ENCODE assay signal across 12 mouse cellular contexts in the genomic region with DNA sequence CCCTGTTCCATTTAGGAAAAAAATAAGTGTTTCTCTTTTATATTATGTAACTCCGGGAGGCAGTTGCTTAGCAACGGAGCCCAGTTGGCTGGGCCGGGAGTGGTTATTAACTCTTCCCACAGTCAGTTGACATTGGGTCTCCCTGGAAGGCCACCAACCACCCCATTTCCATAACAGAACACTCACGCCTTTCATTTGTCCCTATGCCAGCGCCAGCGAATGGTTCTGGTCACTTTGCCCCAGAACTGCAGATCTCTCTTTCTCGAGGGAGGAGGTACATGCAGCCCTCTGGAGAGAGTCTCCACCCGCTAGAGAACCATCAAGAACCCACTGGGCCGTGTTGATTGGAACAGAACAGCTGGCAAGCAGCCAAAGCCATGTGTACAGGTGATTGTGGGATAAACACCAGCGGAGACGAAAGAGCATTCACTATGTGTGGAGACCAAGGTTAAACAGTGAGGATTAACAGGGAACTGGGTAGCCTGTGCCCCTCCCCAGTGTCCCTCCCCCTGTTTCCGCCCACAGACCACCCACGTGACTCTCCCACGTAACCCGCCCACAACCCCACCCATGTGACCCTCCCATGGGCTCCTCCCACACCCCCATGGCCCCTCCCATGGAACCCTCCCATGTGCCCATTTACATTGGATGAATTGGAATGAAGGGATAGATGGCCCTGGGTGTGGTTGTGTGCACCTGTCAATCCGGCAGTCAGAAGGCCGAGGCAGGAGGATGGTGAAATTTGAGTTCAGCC. TPM values are rescaled to one million over a fixed set of nuclear protein-coding genes. Genes with fewer than 3 reads are reported as not detected.
A peak's percentile ranks its signal among the peaks of the same experiment; 100 is the strongest.
DNase-seq lines count a peak whose midpoint lies in the region; ATAC-seq lines count a peak whose summit lies in the region.
"Had no signal": no experiment of that assay in that cellular context is flagged by ENCODE, and none has a peak within 500 bp of the region (broad histone marks: within the 10 kb centered on the region; RNA-seq: fewer than 3 reads in every experiment).

No protein-coding gene starts in this region.

- 55% methylated on average over 17 of the region's 17 CpGs for WGBS in embryonic facial prominence, embryonic 14.5 days
- WGBS in embryonic facial prominence, embryonic 10.5 days, result 67% methylated on average over 17 of the region's 17 CpGs
- WGBS in forebrain, embryonic 12.5 days, result 41% methylated on average over 17 of the region's 17 CpGs
- 53% methylated on average over 17 of the region's 17 CpGs for WGBS in liver, embryonic 12.5 days (ENCODE audit: insufficient replicate concordance)

- H3K4me2 ChIP-seq in embryonic facial prominence, embryonic 14.5 days (ENCODE audit: low read depth, low read length), result no peak overlapping the region
- H3K4me2 ChIP-seq in forebrain, embryonic 12.5 days, result 0 out of 2 replicates have a peak overlapping the region, but pooled peaks have one; percentile 16
- no peak overlapping the region for H3K4me2 ChIP-seq in liver, embryonic 12.5 days
- H3K4me2 ChIP-seq: embryonic facial prominence, embryonic 12.5 days; limb, embryonic 15.5 days; stomach, embryonic 15.5 days had no signal

- no peaks in the 10 kb centered on the region for H3K36me3 ChIP-seq in embryonic facial prominence, embryonic 14.5 days (ENCODE audit: control insufficient read depth, insufficient read depth, low read length)
- H3K36me3 ChIP-seq in embryonic facial prominence, embryonic 10.5 days (replicated peaks), result no peaks in the 10 kb centered on the region
- no peaks in the 10 kb centered on the region for H3K36me3 ChIP-seq in forebrain, embryonic 12.5 days (replicated peaks)
- H3K36me3 ChIP-seq in liver, embryonic 12.5 days, result no peaks in the 10 kb centered on the region
- H3K36me3 ChIP-seq: embryonic facial prominence, embryonic 12.5 days; limb, embryonic 15.5 days; stomach, embryonic 15.5 days had no signal

- no peak overlapping the region for H3K27ac ChIP-seq in embryonic facial prominence, embryonic 14.5 days (replicated peaks; ENCODE audit: low read depth, low read length)
- H3K27ac ChIP-seq in embryonic facial prominence, embryonic 10.5 days (replicated peaks), result no peak overlapping the region
- H3K27ac ChIP-seq in forebrain, embryonic 12.5 days, result peak overlapping the region; percentile 78
- no peak overlapping the region for H3K27ac ChIP-seq in liver, embryonic 12.5 days
- H3K27ac ChIP-seq: embryonic facial prominence, embryonic 12.5 days; limb, embryonic 15.5 days; stomach, embryonic 15.5 days had no signal

- H3K9me3 ChIP-seq in embryonic facial prominence, embryonic 14.5 days (ENCODE audit: control insufficient read depth, low read length), result no peaks in the 10 kb centered on the region
- no peaks in the 10 kb centered on the region for H3K9me3 ChIP-seq in embryonic facial prominence, embryonic 10.5 days
- no peaks in the 10 kb centered on the region for H3K9me3 ChIP-seq in forebrain, embryonic 12.5 days
- no peaks in the 10 kb centered on the region for H3K9me3 ChIP-seq in liver, embryonic 12.5 days (replicated peaks)
- H3K9me3 ChIP-seq: embryonic facial prominence, embryonic 12.5 days; limb, embryonic 15.5 days; stomach, embryonic 15.5 days had no signal

- no peak overlapping the region for H3K9ac ChIP-seq in embryonic facial prominence, embryonic 14.5 days (ENCODE audit: low read depth, low read length)
- H3K9ac ChIP-seq in forebrain, embryonic 12.5 days, result no peak overlapping the region
- H3K9ac ChIP-seq in liver, embryonic 12.5 days, result no peak overlapping the region
- H3K9ac ChIP-seq: embryonic facial prominence, embryonic 12.5 days; limb, embryonic 15.5 days; stomach, embryonic 15.5 days had no signal

- no peaks in the 10 kb centered on the region for H3K4me1 ChIP-seq in embryonic facial prominence, embryonic 14.5 days (ENCODE audit: control insufficient read depth, insufficient read depth, low read length)
- peaks cover 27% of the 10 kb centered on the region for H3K4me1 ChIP-seq in embryonic facial prominence, embryonic 10.5 days
- peaks cover 53% of the 10 kb centered on the region for H3K4me1 ChIP-seq in forebrain, embryonic 12.5 days
- H3K4me1 ChIP-seq in liver, embryonic 12.5 days, result no peaks in the 10 kb centered on the region
- H3K4me1 ChIP-seq: stomach, embryonic 15.5 days had no signal

- ATAC-seq in embryonic facial prominence, embryonic 14.5 days (ENCODE audit: low read depth), result 0 out of 2 replicates have a peak, but pooled peaks have one; percentile 26
- ATAC-seq in forebrain, embryonic 12.5 days (ENCODE audit: low FRiP score), result peak; percentile 66
- no peak for ATAC-seq in liver, embryonic 12.5 days

- no peak overlapping the region for H3K4me3 ChIP-seq in embryonic facial prominence, embryonic 14.5 days (ENCODE audit: low read depth, low read length)
- H3K4me3 ChIP-seq in embryonic facial prominence, embryonic 10.5 days, result no peak overlapping the region
- no peak overlapping the region for H3K4me3 ChIP-seq in forebrain, embryonic 12.5 days (replicated peaks)
- H3K4me3 ChIP-seq in liver, embryonic 12.5 days, result no peak overlapping the region
- H3K4me3 ChIP-seq: embryonic facial prominence, embryonic 12.5 days; limb, embryonic 15.5 days; stomach, embryonic 15.5 days had no signal

- peak; percentile 65 for DNase-seq in embryonic facial prominence, embryonic 14.5 days (ENCODE audit: low spot score)
- DNase-seq in embryonic facial prominence, embryonic 10.5 days (ENCODE audit: low spot score), result no peak
- DNase-seq in layer of hippocampus, adult 11-12 months (ENCODE audit: low spot score), result peak; percentile 80
- peak; percentile 30 for DNase-seq in lung, postnatal 36 days
- no peak for DNase-seq in B cell, adult 2 months
- no peak for DNase-seq in spleen, postnatal 14 days (ENCODE audit: low spot score in 2 of 2)

- H3K27me3 ChIP-seq in embryonic facial prominence, embryonic 14.5 days (replicated peaks; ENCODE audit: control insufficient read depth, insufficient read depth, low read length), result no peaks in the 10 kb centered on the region
- no peaks in the 10 kb centered on the region for H3K27me3 ChIP-seq in embryonic facial prominence, embryonic 10.5 days (replicated peaks; ENCODE audit: low read depth, poor library complexity, severe bottlenecking)
- H3K27me3 ChIP-seq in forebrain, embryonic 12.5 days, result peaks cover 9% of the 10 kb centered on the region; the same call in 1 of the 2 replicates
- no peaks in the 10 kb centered on the region for H3K27me3 ChIP-seq in liver, embryonic 12.5 days (replicated peaks)
- H3K27me3 ChIP-seq: embryonic facial prominence, embryonic 12.5 days; limb, embryonic 15.5 days; stomach, embryonic 15.5 days had no signal

RNA-seq across cellular contexts. Expression of a gene that starts 24.8 kb away (rescaled TPM):
- 0.82 and 1.2 TPM in 2 replicates for polyA plus RNA-seq in embryonic facial prominence, embryonic 14.5 days (2014; fragmentation: Nextera tagmentation; extraction: Ambion mirVana)
- 0.63 and 0.75 TPM in 2 replicates for polyA plus RNA-seq in embryonic facial prominence, embryonic 10.5 days (2016; fragmentation: Nextera tagmentation; extraction: Ambion mirVana)
- 13.4 and 14.8 TPM in 2 replicates for polyA plus RNA-seq in forebrain, embryonic 12.5 days (2016; fragmentation: Nextera tagmentation; extraction: Ambion mirVana)
- polyA plus RNA-seq in liver, embryonic 12.5 days (2016; fragmentation: Nextera tagmentation; extraction: Ambion mirVana), result 0.06 and 0.10 TPM in 2 replicates
- polyA plus RNA-seq: C2C12 had no signal

Comparison
In these comparisons a context has a peak if more than half of its experiments do, and no peak if none do; other contexts are left out.
1. DNase-seq: peak in embryonic facial prominence, embryonic 14.5 days (single experiment), layer of hippocampus, adult 11-12 months (single experiment) and lung, postnatal 36 days (single experiment); none in embryonic facial prominence, embryonic 10.5 days (single experiment), B cell, adult 2 months (0 of 2) and spleen, postnatal 14 days (0 of 2).